Mouse (Mus musculus): Measurements from ENCODE around the gene Zbtb49.
A peak's percentile ranks its signal among the peaks of the same experiment; 100 is the strongest.

Gene Zbtb49

GRCm38 (mm10) chr5:38220328-38220912 is at the start of gene Zbtb49, which contains the start of gene Lyar:
Gene Zbtb49 (minus strand): TSS chr5:38220457.
Gene Lyar (plus strand): TSS chr5:38220470.
- ATAC-seq (ENCODE audit: low TSS enrichment), result peak; percentile 92

GRCm38 (mm10) chr5:38260107-38260682 is 39.9 kb upstream of the Zbtb49 start, which contains the start of gene Tmem128:
Gene Tmem128 (plus strand): TSS chr5:38260185.
- peak; percentile 82 for ATAC-seq (ENCODE audit: low TSS enrichment)

- no peak for ATAC-seq (ENCODE audit: low TSS enrichment)
Observed at GRCm38 (mm10) chr5:38259455-38260106, 39.3 kb upstream of the Zbtb49 start.

GRCm38 (mm10) chr5:38258773-38259146 is 38.5 kb upstream of the Zbtb49 start:
- no peak for ATAC-seq (ENCODE audit: low TSS enrichment)

DNA sequence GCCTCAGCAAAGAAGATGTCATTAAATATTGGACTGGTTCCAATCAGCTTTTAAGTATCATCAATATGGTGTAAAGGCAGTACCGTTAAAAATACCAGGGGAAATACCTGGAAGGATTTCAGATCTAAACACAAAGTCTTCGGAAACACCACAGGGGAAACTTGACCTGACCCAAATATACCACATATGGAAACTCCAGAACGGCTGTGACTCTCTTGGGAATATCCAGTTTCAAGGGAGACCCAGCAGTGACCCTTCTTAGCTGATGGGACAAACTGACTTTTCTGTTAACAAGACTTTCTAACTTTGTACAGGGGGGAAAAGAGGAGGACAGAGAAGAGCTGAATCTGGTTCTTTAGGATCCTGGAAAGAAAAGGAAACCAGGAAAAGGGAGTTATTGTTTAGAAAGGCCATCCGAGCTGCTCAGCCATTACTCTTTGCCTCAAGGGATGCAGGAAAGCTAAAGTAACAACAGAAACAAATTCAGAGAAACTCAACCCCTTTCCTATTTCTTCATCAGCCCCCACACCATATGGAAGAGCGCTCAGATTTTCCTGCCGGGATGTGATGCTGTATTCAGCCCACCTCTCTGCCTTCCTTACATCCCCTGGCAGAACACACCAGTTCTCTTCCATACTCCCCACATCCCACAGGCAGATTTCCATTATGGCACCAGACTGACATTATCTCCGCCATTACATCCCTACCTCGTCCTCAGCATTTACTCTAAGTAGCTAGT is 37.9 kb upstream of the Zbtb49 start:
- ATAC-seq (ENCODE audit: low TSS enrichment), result peak; percentile 68

DNA sequence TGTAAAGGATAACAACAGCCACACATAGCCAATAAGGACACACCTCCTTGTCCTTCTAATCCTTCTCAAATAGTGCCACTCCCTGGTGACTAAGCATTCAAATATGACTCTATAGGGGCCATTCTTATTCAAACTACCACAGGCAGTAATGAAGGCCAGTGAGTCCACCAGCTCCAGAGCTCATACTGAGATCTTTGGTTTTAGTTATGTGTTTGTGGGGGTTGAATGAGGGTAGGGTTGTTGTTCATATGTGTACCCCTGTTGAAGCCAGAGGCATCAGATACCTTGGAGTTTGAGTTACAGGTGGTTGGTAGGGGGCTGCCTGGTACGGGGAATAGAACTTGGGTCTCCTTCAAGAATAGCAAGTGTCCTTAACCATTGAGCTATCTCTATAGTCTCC is 36.3 kb upstream of the Zbtb49 start:
- no peak for ATAC-seq (ENCODE audit: low TSS enrichment)

GRCm38 (mm10) chr5:38255644-38256043 is 35.4 kb upstream of the Zbtb49 start:
- no peak for ATAC-seq (ENCODE audit: low TSS enrichment)

- no peak for ATAC-seq (ENCODE audit: low TSS enrichment)
Observed at GRCm38 (mm10) chr5:38255195-38255594, 34.9 kb upstream of the Zbtb49 start.

DNA sequence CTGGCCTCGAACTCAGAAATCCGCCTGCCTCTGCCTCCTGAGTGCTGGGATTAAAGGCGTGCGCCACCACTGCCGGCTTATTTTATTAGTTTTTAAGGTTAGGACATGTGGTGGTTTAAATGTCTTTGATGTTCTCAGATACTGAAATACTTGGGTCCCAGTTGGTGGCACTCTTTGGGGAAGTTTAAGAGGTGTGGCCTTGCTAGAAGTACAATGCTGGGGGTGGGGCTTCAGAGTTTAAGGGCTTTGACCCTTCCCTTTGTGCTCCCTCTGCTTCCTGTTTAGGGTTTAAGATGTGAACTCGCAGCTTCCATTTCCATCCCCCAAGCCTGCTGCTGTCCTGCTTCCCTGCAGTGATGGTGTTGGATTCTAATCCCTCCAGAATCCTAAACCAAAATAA is 21.7 kb upstream of the Zbtb49 start:
- no peak for ATAC-seq (ENCODE audit: low TSS enrichment)

- ATAC-seq (ENCODE audit: low TSS enrichment), result no peak
Observed at GRCm38 (mm10) chr5:38241473-38241834, 21.2 kb upstream of the Zbtb49 start.

DNA sequence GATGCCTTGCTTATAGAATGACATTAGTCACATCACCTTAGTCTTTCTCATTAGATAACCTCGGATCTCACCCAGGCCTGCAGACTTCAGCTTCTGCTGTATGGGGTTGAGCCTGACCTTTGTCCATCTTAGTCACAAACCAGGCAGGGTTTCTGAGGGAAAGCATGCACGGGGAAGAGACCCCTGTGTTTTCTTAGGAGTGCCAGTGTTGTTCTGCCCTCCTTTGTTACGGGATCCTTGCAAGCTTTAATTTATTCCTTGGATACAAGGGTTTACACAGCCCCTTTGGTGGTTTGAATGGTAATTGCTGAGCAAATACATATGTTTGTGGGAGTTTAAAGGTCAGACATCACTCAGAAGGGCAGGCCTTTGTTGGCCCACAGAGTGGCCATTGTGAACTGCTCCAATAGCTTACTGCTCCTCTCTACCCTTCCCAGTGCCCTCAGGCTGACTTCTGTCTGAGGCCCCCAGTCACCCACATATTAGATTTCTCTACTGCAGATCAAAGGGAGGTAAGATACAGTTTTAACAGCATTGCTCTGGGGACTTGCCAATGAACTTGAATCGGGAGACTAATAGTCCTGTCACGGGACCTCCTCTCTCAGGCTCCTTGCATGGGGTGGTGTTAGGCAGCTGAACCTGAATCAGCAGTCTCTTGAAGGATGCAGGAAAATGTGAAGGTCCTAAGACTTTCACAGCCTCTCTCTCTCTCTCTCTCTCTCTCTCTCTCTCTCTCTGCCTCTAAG is 20.6 kb upstream of the Zbtb49 start:
- no peak for ATAC-seq (ENCODE audit: low TSS enrichment)

GRCm38 (mm10) chr5:38236627-38237026 is 16.4 kb upstream of the Zbtb49 start:
- ATAC-seq (ENCODE audit: low TSS enrichment), result no peak

DNA sequence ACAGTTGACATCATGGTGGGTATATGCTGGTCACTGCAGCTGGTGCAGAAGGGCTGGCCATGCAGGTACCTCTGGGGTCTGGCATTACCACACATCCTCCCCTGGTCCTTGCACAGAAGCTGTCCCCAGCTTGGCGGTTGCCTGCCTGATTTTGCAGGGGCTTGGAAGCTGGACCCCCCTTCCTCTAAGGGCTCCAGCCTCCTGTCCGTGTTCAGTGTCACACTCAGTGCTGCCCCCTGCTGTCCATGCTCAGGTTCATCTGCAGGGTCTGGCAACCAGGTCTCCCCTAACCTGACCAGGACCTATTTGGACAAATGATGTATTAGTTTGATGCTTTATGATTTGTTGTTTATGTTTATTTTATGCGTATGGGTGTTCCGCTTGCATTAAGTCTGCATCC is 15.2 kb upstream of the Zbtb49 start:
- peak; percentile 81 for ATAC-seq (ENCODE audit: low TSS enrichment)

GRCm38 (mm10) chr5:38219771-38220307 is 418 bp downstream of the Zbtb49 start:
- peak; percentile 85 for ATAC-seq (ENCODE audit: low TSS enrichment)

- ATAC-seq (ENCODE audit: low TSS enrichment), result 0 out of 2 replicates have a peak, but pooled peaks have one; percentile 8
Observed at GRCm38 (mm10) chr5:38213009-38213408, 7.2 kb downstream of the Zbtb49 start.

DNA sequence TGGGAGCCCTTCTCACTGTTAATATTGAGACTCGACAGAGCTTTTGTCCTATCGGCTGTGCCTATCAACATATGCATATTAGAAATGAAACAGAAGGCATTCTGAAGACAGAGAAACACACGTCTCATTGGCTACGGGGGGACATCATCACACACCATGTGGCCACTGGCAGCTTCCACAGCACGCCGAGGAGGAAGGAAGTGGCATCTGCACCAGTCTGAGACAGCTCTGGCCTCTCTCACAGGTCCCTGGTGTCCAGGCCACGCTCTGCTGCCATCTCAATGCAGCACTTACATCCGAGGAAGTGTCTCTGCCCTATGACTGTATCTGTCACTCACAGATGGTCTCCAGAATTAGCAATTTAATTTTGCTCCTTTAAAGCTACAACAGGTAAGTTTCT is 8.6 kb downstream of the Zbtb49 start:
- ATAC-seq (ENCODE audit: low TSS enrichment), result no peak

DNA sequence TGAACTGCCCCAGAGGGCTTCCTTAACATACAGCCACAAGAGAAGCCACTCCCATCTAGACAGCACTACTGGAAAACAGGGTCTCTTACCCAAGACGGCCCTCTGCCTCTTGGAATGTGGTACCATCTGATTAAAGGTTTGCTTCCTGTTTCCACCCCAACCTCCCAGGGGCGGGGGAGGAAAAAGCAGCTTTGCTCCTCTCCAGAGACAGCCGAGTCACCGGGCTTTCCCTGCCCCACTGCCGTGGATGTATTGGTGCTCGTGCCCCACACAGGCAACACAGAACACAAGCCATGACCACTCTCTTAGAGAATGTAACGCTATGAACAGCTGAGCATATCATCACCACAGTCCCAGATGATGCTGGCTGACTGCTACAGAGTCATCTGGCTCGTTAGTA is 11.3 kb downstream of the Zbtb49 start:
- no peak for ATAC-seq (ENCODE audit: low TSS enrichment)

- ATAC-seq (ENCODE audit: low TSS enrichment), result peak; percentile 71
Observed at GRCm38 (mm10) chr5:38205303-38205726, 14.9 kb downstream of the Zbtb49 start.

- no peak for ATAC-seq (ENCODE audit: low TSS enrichment)
Observed at GRCm38 (mm10) chr5:38199686-38200085, 20.6 kb downstream of the Zbtb49 start.

- ATAC-seq (ENCODE audit: low TSS enrichment), result peak; percentile 86
Observed at GRCm38 (mm10) chr5:38197482-38197823, 22.8 kb downstream of the Zbtb49 start.

GRCm38 (mm10) chr5:38196821-38197481 is 23.3 kb downstream of the Zbtb49 start:
- ATAC-seq (ENCODE audit: low TSS enrichment), result no peak
